Mouse (Mus musculus): Measurements from ENCODE around the gene Stt3b. TPM values are rescaled to one million over a fixed set of nuclear protein-coding genes. Genes with fewer than 3 reads are reported as not detected.

The Stt3b gene
- polyA plus RNA-seq, 2 experiments = 24.6 to 64.4 TPM

DNA sequence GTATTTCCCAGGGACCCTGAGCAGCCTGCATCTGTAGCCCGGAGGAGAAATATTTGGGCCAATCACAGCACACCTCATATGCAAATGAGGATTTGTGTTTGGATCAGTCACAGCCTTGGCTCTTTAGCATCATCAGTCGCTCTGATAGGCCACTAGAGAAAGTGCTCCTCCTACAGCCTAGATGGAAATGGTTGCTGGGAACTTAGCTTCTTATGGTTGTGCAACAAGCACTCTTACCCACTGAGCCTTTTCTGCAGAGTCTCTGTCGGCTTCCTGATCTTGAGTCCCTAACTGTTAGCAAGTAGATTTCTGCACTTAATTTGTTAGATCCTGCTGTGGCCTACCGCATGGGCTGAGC lies 16.3 kb upstream of the Stt3b start:
- no peak overlapping the region for H3K9ac ChIP-seq (replicated peaks)
- H3K4me3 ChIP-seq (ENCODE audit: insufficient read depth in 1 of 2, low read depth in 2 of 2, low read length in 2 of 2) = no peak overlapping the region
- no peaks in the 10 kb centered on the region for H3K27me3 ChIP-seq (ENCODE audit: control insufficient read depth, insufficient read depth, low read length)
- no peaks in the 10 kb centered on the region for H3K9me3 ChIP-seq (ENCODE audit: control insufficient read depth, low read length)
- DNase-seq (ENCODE audit: low read depth in 3 of 3, low spot score in 3 of 3) (no peak), ATAC-seq (ENCODE audit: insufficient read depth) (no peak)
- no peaks in the 10 kb centered on the region for H3K36me3 ChIP-seq (replicated peaks; ENCODE audit: control insufficient read depth, insufficient read depth, low read depth)
- no peak overlapping the region for H3K27ac ChIP-seq
- TF ChIP-seq CTCF (IDR thresholded peaks at IDR 0.05; ENCODE audit: low read depth) = no peak
- no peak for TF ChIP-seq EP300 (IDR thresholded peaks at IDR 0.05; ENCODE audit: low read depth)
- no peak overlapping the region for H3K4me2 ChIP-seq (ENCODE audit: low read depth)
- no peaks in the 10 kb centered on the region; a peak in 1 of 4 replicates for H3K4me1 ChIP-seq (replicated peaks; ENCODE audit: control insufficient read depth in 2 of 2, insufficient read depth in 2 of 2, low read length in 1 of 2)
- WGBS (ENCODE audit: insufficient replicate concordance) = 80% methylated on average over 4 of the region's 4 CpGs

DNA sequence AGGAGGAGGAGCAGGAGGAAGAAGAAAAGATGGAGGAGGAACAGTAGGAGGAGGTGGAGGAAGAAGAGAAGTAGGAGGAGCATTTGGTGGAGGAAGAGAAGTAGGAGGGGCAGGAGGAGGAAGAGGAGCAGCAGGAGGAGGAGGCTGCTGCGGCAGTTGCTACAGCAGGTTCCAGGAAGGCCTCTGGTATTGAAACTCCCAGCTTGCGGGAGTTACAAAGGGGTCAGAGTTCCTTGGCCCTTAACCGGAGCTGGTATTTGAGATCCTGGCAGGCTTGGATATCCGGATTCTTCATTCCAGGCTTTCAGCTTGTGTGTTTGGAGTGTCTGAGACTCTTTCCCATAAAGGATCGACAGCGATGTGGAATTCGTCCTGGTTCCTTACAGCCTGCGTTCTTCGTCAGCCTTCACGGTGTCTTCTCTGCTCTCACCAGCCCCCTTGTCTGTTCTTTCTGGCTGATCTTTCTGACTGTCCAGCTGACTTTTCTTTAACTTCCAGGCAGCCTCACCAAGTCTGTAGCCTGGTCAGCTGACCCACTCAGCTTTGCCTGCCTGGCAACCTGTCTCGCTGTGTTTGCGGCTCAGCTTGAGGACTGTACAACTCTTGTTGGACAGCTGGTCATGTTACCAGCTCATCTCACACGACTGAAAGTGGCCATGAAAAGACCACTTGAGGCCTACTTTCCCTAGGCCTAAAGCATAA lies 15.8 kb upstream of the Stt3b start:
- no peaks in the 10 kb centered on the region for H3K27me3 ChIP-seq (ENCODE audit: control insufficient read depth, insufficient read depth, low read length)
- no peak for TF ChIP-seq CTCF (IDR thresholded peaks at IDR 0.05; ENCODE audit: low read depth)
- TF ChIP-seq EP300 (IDR thresholded peaks at IDR 0.05; ENCODE audit: low read depth) = no peak
- H3K27ac ChIP-seq = no peak overlapping the region
- no peak overlapping the region for H3K4me2 ChIP-seq (ENCODE audit: low read depth)
- WGBS (ENCODE audit: insufficient replicate concordance) = 78% methylated on average over 13 of the region's 13 CpGs
- H3K36me3 ChIP-seq (replicated peaks; ENCODE audit: control insufficient read depth, insufficient read depth, low read depth) = no peaks in the 10 kb centered on the region
- ATAC-seq (ENCODE audit: insufficient read depth) (no peak), DNase-seq (ENCODE audit: low read depth in 3 of 3, low spot score in 3 of 3) (no peak)
- no peaks in the 10 kb centered on the region; a peak in 1 of 4 replicates for H3K4me1 ChIP-seq (replicated peaks; ENCODE audit: control insufficient read depth in 2 of 2, insufficient read depth in 2 of 2, low read length in 1 of 2)
- no peak overlapping the region for H3K4me3 ChIP-seq (ENCODE audit: insufficient read depth in 1 of 2, low read depth in 2 of 2, low read length in 2 of 2)
- H3K9ac ChIP-seq (replicated peaks) = no peak overlapping the region
- no peaks in the 10 kb centered on the region for H3K9me3 ChIP-seq (ENCODE audit: control insufficient read depth, low read length)

DNA sequence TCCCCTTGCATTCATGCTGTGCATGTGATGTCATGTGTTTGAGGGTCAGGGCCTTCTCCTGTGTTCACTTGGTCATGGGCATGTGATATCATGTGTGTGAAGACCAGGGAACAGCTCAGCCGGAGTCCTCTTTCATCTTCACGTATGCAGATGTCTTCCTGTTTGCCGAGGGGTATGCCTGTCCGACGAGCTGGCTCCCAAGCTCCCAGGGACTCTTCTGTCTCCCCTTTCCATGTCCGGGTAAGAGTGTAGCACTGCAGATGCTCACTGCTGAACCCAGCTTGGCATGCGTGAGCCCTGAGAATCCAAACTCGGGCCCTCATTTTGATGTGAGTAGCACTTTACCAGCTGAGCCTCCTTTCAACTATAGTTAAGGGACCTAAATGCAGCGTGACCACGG lies 13.4 kb upstream of the Stt3b start:
- Histone ChIP-seq H3K27ac (no peak overlapping the region), H3K9me3 (ENCODE audit: control insufficient read depth, low read length) (no peaks in the 10 kb centered on the region), H3K4me2 (ENCODE audit: low read depth) (no peak overlapping the region), H3K27me3 (ENCODE audit: control insufficient read depth, insufficient read depth, low read length) (no peaks in the 10 kb centered on the region), H3K36me3 (replicated peaks; ENCODE audit: control insufficient read depth, insufficient read depth, low read depth) (no peaks in the 10 kb centered on the region), H3K4me3 (ENCODE audit: insufficient read depth in 1 of 2, low read depth in 2 of 2, low read length in 2 of 2) (no peak overlapping the region), H3K4me1 (replicated peaks; ENCODE audit: control insufficient read depth in 2 of 2, insufficient read depth in 2 of 2, low read length in 1 of 2) (no peaks in the 10 kb centered on the region; a peak in 1 of 4 replicates), H3K9ac (replicated peaks) (no peak overlapping the region)
- 55% methylated on average over 10 of the region's 10 CpGs for WGBS (ENCODE audit: insufficient replicate concordance)
- TF ChIP-seq EP300 (IDR thresholded peaks at IDR 0.05; ENCODE audit: low read depth) (no peak), CTCF (IDR thresholded peaks at IDR 0.05; ENCODE audit: low read depth) (no peak)
- no peak for DNase-seq (ENCODE audit: low read depth in 3 of 3, low spot score in 3 of 3)
- ATAC-seq (ENCODE audit: insufficient read depth) = no peak

DNA sequence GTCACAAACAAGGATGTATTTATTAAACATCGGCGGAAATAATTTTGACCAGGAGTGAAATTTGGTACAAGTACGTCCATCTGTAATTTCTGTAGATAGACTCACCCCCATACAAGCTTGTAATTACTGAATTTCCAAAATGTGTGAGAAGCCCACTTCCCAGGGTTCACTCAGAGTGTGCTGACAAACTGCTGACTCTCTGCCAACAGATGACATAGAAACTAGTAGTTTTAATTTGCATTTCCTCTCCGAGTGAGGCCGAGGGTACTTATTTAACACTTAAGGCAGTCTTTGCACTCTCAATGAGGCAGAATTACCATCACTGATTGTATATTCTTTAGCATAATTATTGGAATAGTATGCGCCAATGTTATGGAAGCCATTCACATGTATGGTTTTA lies 12.2 kb upstream of the Stt3b start:
- Histone ChIP-seq H3K36me3 (replicated peaks; ENCODE audit: control insufficient read depth, insufficient read depth, low read depth) (no peaks in the 10 kb centered on the region), H3K27ac (no peak overlapping the region), H3K4me1 (replicated peaks; ENCODE audit: control insufficient read depth in 2 of 2, insufficient read depth in 2 of 2, low read length in 1 of 2) (no peaks in the 10 kb centered on the region; a peak in 1 of 4 replicates), H3K4me2 (ENCODE audit: low read depth) (no peak overlapping the region), H3K4me3 (ENCODE audit: insufficient read depth in 1 of 2, low read depth in 2 of 2, low read length in 2 of 2) (no peak overlapping the region), H3K27me3 (ENCODE audit: control insufficient read depth, insufficient read depth, low read length) (no peaks in the 10 kb centered on the region), H3K9ac (replicated peaks) (no peak overlapping the region), H3K9me3 (ENCODE audit: control insufficient read depth, low read length) (no peaks in the 10 kb centered on the region)
- WGBS (ENCODE audit: insufficient replicate concordance) = 81% methylated on average over 6 of the region's 6 CpGs
- TF ChIP-seq CTCF (IDR thresholded peaks at IDR 0.05; ENCODE audit: low read depth) (no peak), EP300 (IDR thresholded peaks at IDR 0.05; ENCODE audit: low read depth) (no peak)
- ATAC-seq (ENCODE audit: insufficient read depth) (no peak), DNase-seq (ENCODE audit: low read depth in 3 of 3, low spot score in 3 of 3) (no peak)

DNA sequence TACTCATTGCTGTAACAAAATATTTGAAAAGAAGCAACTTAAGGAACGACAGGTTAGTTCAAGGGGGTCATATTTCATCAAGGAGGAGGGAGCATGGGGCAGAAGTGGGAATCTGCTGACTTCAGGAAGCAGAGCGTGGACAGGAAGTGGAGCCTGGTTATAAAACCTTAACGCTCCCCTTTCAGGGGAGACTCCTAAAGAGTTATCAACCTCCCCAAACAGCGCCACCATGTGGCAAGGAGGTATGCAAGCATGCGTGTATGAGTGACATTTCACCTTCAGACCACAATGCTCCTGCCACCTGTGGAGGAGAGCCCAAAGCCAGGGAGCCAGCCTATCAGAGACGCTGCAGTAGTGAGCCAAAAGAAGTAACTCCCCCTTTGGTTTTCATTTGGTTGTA lies 10.8 kb upstream of the Stt3b start:
- Histone ChIP-seq H3K9ac (replicated peaks) (no peak overlapping the region), H3K9me3 (ENCODE audit: control insufficient read depth, low read length) (no peaks in the 10 kb centered on the region), H3K36me3 (replicated peaks; ENCODE audit: control insufficient read depth, insufficient read depth, low read depth) (no peaks in the 10 kb centered on the region), H3K4me1 (replicated peaks; ENCODE audit: control insufficient read depth in 2 of 2, insufficient read depth in 2 of 2, low read length in 1 of 2) (no peaks in the 10 kb centered on the region; a peak in 1 of 4 replicates), H3K27ac (no peak overlapping the region), H3K27me3 (ENCODE audit: control insufficient read depth, insufficient read depth, low read length) (no peaks in the 10 kb centered on the region), H3K4me3 (ENCODE audit: insufficient read depth in 1 of 2, low read depth in 2 of 2, low read length in 2 of 2) (no peak overlapping the region), H3K4me2 (ENCODE audit: low read depth) (no peak overlapping the region)
- no peak for DNase-seq (ENCODE audit: low read depth in 3 of 3, low spot score in 3 of 3)
- TF ChIP-seq CTCF (IDR thresholded peaks at IDR 0.05; ENCODE audit: low read depth) (peak; percentile 60), EP300 (IDR thresholded peaks at IDR 0.05; ENCODE audit: low read depth) (no peak)
- ATAC-seq (ENCODE audit: insufficient read depth) = no peak
- 67% methylated on average over 6 of the region's 6 CpGs for WGBS (ENCODE audit: insufficient replicate concordance)
